Mouse (Mus musculus) cerebellum, adult 2 months (tissue): ENCODE data around the gene Rabif. TPM values are rescaled to one million over a fixed set of nuclear protein-coding genes. Genes with fewer than 3 reads are reported as not detected.
"Not testable (repeated sequence)": the region's sequence is repeated elsewhere in the genome, so short reads cannot be mapped to it uniquely, and the experiment has no call there.

Experiments
- DNase-seq, 2 experiments: peaks; one replicate each; pipeline ENCODE4 v3.0.0; 2021
- H3K27ac ChIP-seq: fragments of 200-500 bp; 2 replicates; pipeline ENCODE4 v1.5.1; 2012; ENCODE audit warnings: low read length, control low read depth, inconsistent platforms; ENCODE audit not compliant: insufficient read depth
- H3K27me3 ChIP-seq: fragments of 200-500 bp; 2 replicates; pipeline ENCODE4 v1.6.1; 2012; ENCODE audit warnings: inconsistent platforms, mild to moderate bottlenecking, low read length, moderate library complexity; ENCODE audit not compliant: control insufficient read depth, insufficient read depth
- H3K4me1 ChIP-seq: fragments of 200-500 bp; 2 replicates; pipeline ENCODE4 v1.6.1; 2011; ENCODE audit warnings: low read length; ENCODE audit not compliant: control insufficient read depth, insufficient read depth
- H3K4me3 ChIP-seq: fragments of 200-500 bp; replicated peaks from 2 replicates; pipeline ENCODE3; 2011; ENCODE audit warnings: mild to moderate bottlenecking, low read depth, low read length, control low read depth; ENCODE audit not compliant: insufficient read depth
- CTCF ChIP-seq: fragments of 200-500 bp; IDR thresholded peaks from 2 replicates; pipeline ENCODE4 v1.5.1; 2011; ENCODE audit warnings: low read depth, mild to moderate bottlenecking, control low read depth, low read length, moderate library complexity, borderline replicate concordance; ENCODE audit not compliant: insufficient read depth
- POLR2A ChIP-seq: fragments of 200-500 bp; IDR thresholded peaks from 2 replicates; pipeline ENCODE4 v1.6.1; 2011; ENCODE audit warnings: low read length, control low read depth, borderline replicate concordance; ENCODE audit not compliant: insufficient read depth
- WGBS: fragments of 180-500 bp; shearing (Covaris S2); methylation state at CpG from one replicate; pipeline ENCODE4 v1.1.7; 2018; 5-methylcytosine and 5-hydroxymethylcytosine counted together
- polyA plus RNA-seq: library from polyadenylated mRNA; depleted of rRNA; stranded (reverse); fragments of >200 nt; gene quantifications from 2 replicates; pipeline ENCODE4 v1.2.3, GENCODE M21; 2012

Rabif gene
- polyA plus RNA-seq, 1 experiment, result 33.9 TPM

DNA sequence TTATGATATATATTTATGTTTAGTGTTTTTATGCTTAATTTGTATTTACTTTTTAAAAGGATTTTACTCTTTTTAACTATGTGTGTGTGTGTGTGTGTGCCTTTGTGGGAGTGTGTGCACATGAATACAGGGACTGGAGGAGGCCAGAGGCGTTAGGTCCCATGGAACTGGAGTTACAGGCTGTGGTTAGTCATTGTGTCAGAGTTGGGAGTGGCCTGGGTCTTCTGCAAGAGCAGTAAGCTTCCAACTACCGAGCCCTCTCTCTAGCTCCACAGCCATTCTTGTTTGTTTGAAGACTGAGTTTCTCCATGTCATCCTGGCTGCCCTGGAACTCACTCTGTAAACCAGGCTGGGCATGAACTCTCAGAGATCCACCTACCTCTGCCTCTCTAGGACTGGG is 27.9 kb downstream of the Rabif start:
- Histone ChIP-seq H3K4me3 (no peak overlapping the region), H3K4me1 (no peaks in the 10 kb centered on the region), H3K27ac (no peak overlapping the region), H3K27me3 (no peaks in the 10 kb centered on the region; the same call in 1 of the 2 replicates)
- TF ChIP-seq POLR2A, result no peak
- no peak for TF ChIP-seq CTCF
- no peak for DNase-seq
- WGBS, result 77% methylated on average over 2 of the region's 2 CpGs

DNA sequence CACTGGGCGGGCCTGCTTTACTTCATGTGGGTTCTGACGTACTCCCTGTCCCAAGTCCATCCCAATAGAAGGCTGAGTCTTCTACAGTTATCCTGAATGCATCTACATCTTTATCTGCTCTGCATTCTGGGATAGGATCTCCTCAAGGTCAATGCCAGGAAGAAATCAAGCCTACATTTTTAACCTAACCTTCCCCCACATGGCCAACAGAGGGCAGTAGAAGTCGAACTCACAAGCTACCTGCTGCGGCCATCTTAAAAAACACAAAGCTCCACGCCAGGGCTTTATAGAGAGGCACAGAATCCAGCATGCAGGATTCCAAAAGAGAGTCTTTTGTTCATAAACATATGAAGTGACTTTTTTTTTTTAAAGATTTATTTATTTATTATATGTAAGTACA is 30.0 kb downstream of the Rabif start:
- 0 out of 2 replicates have a peak, but pooled peaks have one; percentile 1 for TF ChIP-seq CTCF
- TF ChIP-seq POLR2A, result no peak
- Histone ChIP-seq H3K27ac (no peak overlapping the region), H3K4me1 (no peaks in the 10 kb centered on the region), H3K4me3 (no peak overlapping the region), H3K27me3 (no peaks in the 10 kb centered on the region; the same call in 1 of the 2 replicates)
- no peak for DNase-seq
- 73% methylated on average over 5 of the region's 5 CpGs for WGBS

- Histone ChIP-seq H3K4me1 (no peaks in the 10 kb centered on the region), H3K4me3 (no peak overlapping the region), H3K27ac (no peak overlapping the region), H3K27me3 (no peaks in the 10 kb centered on the region; the same call in 1 of the 2 replicates)
- TF ChIP-seq CTCF (no peak), POLR2A (no peak)
- 88% methylated on average over 1 of the region's 1 CpGs for WGBS
- no peak for DNase-seq
Observed at GRCm38 (mm10) chr1:134525015-134525414, 30.6 kb downstream of the Rabif start.

GRCm38 (mm10) chr1:134526752-134527151 is 32.3 kb downstream of the Rabif start:
- Histone ChIP-seq H3K27ac (no peak overlapping the region), H3K4me1 (no peaks in the 10 kb centered on the region), H3K27me3 (no peaks in the 10 kb centered on the region; the same call in 1 of the 2 replicates), H3K4me3 (no peak overlapping the region)
- TF ChIP-seq POLR2A (no peak), CTCF (no peak)
- DNase-seq, result no peak
- WGBS, result 90% methylated on average over 6 of the region's 6 CpGs

DNA sequence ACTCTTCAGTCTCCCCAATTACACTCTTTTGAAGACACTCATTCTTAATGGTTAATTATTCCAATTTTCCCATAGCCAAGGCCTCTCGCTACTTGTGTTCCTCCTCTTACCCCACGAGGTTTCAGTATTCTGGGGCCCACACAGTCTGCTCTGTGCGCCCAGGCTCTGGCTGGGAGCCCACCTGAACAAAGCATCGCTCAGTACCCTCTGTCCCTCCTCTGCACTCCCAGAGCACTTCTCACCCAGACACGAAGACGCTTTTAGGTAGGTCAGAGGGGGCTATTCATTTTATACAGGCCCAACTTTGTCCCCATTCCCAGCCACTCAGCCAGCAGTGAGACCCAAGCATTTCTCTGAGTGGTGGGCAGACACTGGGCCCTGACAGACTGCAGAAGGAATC is 36.2 kb downstream of the Rabif start:
- 58% methylated on average over 6 of the region's 6 CpGs for WGBS
- no peaks in the 10 kb centered on the region; the same call in 1 of the 2 replicates for H3K27me3 ChIP-seq
- no peak for TF ChIP-seq CTCF
- TF ChIP-seq POLR2A, result no peak
- DNase-seq, result no peak
- H3K4me3 ChIP-seq, result no peak overlapping the region
- no peaks in the 10 kb centered on the region for H3K4me1 ChIP-seq
- no peak overlapping the region for H3K27ac ChIP-seq

- not testable (repeated sequence) for H3K27ac ChIP-seq, DNase-seq, H3K4me1 ChIP-seq, H3K4me3 ChIP-seq, H3K27me3 ChIP-seq
- 92% methylated on average over 10 of the region's 10 CpGs for WGBS
Observed at GRCm38 (mm10) chr1:134533710-134534109, 39.3 kb downstream of the Rabif start.

DNA sequence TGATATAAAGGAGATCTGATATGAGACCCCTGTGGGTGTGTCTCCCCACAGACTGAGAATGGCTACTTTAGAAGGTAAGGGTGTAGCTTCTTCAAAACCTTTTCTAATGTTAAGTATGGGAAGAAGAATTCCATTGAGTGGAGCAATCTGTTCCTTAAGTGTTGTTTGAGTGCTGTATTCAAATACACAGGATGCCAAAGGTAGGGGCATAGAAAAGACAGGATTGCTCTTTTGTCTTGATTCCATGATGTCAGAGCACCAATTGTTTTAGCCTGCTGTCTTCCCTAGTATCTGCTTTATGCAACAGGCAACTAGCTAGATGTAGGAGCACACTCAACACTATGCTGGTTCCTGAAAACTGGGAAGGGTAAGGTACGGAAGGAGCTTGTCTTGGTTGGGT is 40.6 kb downstream of the Rabif start:
- Histone ChIP-seq H3K4me3 (no peak overlapping the region), H3K4me1 (no peaks in the 10 kb centered on the region)
- 95% methylated on average over 1 of the region's 1 CpGs for WGBS

DNA sequence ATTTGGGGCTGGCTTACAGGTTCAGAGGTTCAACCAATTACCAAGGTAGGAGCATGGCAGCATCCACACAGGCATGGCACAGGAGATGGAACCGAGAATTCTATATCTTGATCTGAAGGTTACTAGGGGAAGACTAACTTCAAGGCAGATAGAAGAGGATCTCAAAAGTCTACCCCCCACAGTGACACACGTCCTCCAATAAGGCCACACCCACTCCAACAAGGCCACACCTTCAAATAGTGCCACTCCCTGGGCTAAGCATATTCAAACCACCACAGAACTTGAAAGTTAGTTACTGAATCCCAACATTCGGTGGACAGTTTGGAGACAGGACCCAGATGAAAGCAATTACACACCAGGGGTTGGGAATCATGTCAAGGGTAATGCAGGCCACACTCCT is 41.1 kb downstream of the Rabif start:
- 68% methylated on average over 3 of the region's 3 CpGs for WGBS
- Histone ChIP-seq H3K4me3 (no peak overlapping the region), H3K4me1 (no peaks in the 10 kb centered on the region), H3K27ac (no peak overlapping the region), H3K27me3 (no peaks in the 10 kb centered on the region)
- TF ChIP-seq CTCF, result no peak
- no peak for TF ChIP-seq POLR2A
- DNase-seq, result no peak

More for the DNA sequence above, 40.6 kb downstream of the Rabif start:
- H3K27ac ChIP-seq, result no peak overlapping the region
- DNase-seq, result no peak
- TF ChIP-seq POLR2A (no peak), CTCF (no peak)
- no peaks in the 10 kb centered on the region for H3K27me3 ChIP-seq
